Mouse (Mus musculus): Measurements from ENCODE around the gene Twf1. TPM values are rescaled to one million over a fixed set of nuclear protein-coding genes. Genes with fewer than 3 reads are reported as not detected.

The Twf1 gene
- polyA plus RNA-seq, 1 experiment, result 13.8 TPM

DNA sequence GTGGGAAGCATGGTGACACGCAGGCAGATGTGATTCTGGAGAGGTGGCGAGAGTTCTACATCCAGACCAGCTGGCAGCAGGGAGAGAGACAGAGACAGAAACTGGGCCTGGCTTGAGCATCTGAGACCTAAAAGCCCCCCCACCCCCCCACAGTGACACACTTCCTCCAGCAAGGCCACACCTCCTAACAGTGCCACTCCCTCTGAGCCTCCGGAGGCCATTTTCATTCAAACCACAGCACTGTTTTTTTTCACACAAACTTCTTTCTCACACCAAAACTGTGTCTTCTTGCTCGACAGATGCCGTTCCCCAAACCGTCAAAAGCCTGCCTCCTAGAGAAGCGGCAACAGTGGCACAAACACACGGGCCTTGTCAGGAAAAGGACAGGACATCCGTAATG is 36.2 kb downstream of the Twf1 start:
- peaks cover 95% of the 10 kb centered on the region for H3K36me3 ChIP-seq (replicated peaks; ENCODE audit: low read length)
- peaks cover 27% of the 10 kb centered on the region for H3K9me3 ChIP-seq
- 0 out of 2 replicates have a peak, but pooled peaks cover 3% of the 10 kb centered on the region for H3K4me1 ChIP-seq
- H3K4me3 ChIP-seq (replicated peaks), result no peak overlapping the region
- TF ChIP-seq GATA1 (IDR thresholded peaks at IDR 0.05; ENCODE audit: borderline replicate concordance, low read length) (no peak), FLI1 (IDR thresholded peaks at IDR 0.05; ENCODE audit: low read length) (no peak)
- no peaks in the 10 kb centered on the region for H3K27me3 ChIP-seq (replicated peaks)

- Histone ChIP-seq H3K27me3 (replicated peaks) (no peaks in the 10 kb centered on the region), H3K36me3 (replicated peaks; ENCODE audit: low read length) (peaks cover 58% of the 10 kb centered on the region), H3K9me3 (peaks cover 13% of the 10 kb centered on the region), H3K4me3 (replicated peaks) (peak overlapping the region; percentile 54), H3K4me1 (peaks cover 25% of the 10 kb centered on the region)
- TF ChIP-seq FLI1 (IDR thresholded peaks at IDR 0.05; ENCODE audit: low read length) (no peak), GATA1 (IDR thresholded peaks at IDR 0.05; ENCODE audit: borderline replicate concordance, low read length) (no peak)
Measured at GRCm38 (mm10) chr15:94544844-94545243, 44.8 kb downstream of the Twf1 start.

GRCm38 (mm10) chr15:94544052-94544636 is 45.5 kb downstream of the Twf1 start:
- Histone ChIP-seq H3K9me3 (peaks cover 7% of the 10 kb centered on the region), H3K36me3 (replicated peaks; ENCODE audit: low read length) (peaks cover 57% of the 10 kb centered on the region), H3K27me3 (replicated peaks) (no peaks in the 10 kb centered on the region), H3K4me3 (replicated peaks) (peak overlapping the region; percentile 100), H3K4me1 (peaks cover 28% of the 10 kb centered on the region)
- TF ChIP-seq GATA1 (IDR thresholded peaks at IDR 0.05; ENCODE audit: borderline replicate concordance, low read length) (no peak), FLI1 (IDR thresholded peaks at IDR 0.05; ENCODE audit: low read length) (no peak)

GRCm38 (mm10) chr15:94543409-94544051 is 46.2 kb downstream of the Twf1 start, which contains the start of the genes Pus7l and Irak4:
Gene Pus7l, minus strand, starts transcription at chr15:94543547.
Gene Irak4, plus strand, starts transcription at chr15:94543643.
- Histone ChIP-seq H3K4me3 (replicated peaks) (peak within 1 kb of the TSS; percentile 100), H3K36me3 (replicated peaks; ENCODE audit: low read length) (peaks cover 57% of the 10 kb centered on the region), H3K27me3 (replicated peaks) (no peaks in the 10 kb centered on the region), H3K9me3 (0 out of 2 replicates have a peak, but pooled peaks cover 4% of the 10 kb centered on the region), H3K4me1 (peaks cover 31% of the 10 kb centered on the region)
- TF ChIP-seq FLI1 (IDR thresholded peaks at IDR 0.05; ENCODE audit: low read length) (no peak), GATA1 (IDR thresholded peaks at IDR 0.05; ENCODE audit: borderline replicate concordance, low read length) (peak; percentile 62; the same call in 1 of the 3 replicates)

- H3K4me3 ChIP-seq (replicated peaks), result peak overlapping the region; percentile 100
- TF ChIP-seq FLI1 (IDR thresholded peaks at IDR 0.05; ENCODE audit: low read length) (no peak), GATA1 (IDR thresholded peaks at IDR 0.05; ENCODE audit: borderline replicate concordance, low read length) (no peak)
- H3K36me3 ChIP-seq (replicated peaks; ENCODE audit: low read length), result peaks cover 55% of the 10 kb centered on the region
- peaks cover 9% of the 10 kb centered on the region; the same call in 1 of the 2 replicates for H3K9me3 ChIP-seq
- H3K27me3 ChIP-seq (replicated peaks), result no peaks in the 10 kb centered on the region
- peaks cover 34% of the 10 kb centered on the region for H3K4me1 ChIP-seq
Measured at GRCm38 (mm10) chr15:94542567-94543408, 46.9 kb downstream of the Twf1 start.

DNA sequence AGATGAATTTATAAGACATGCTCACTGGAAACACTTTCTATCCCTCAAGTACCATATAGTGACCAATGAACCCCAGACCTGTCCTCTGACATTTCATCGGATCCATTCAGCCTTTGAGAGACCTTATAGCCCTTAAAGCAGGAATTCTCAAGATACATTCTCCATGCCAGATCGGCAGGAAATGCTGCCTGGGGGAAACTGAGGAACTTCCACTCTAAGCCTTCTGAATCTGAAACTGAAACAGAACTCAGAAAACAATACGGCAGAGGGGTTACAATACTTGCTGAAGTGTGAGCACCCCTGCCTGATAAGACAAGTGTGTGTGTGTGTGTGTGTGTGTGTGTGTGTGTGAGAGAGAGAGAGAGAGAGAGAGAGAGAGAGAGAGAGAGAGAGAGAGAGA is 50.4 kb downstream of the Twf1 start:
- TF ChIP-seq FLI1 (IDR thresholded peaks at IDR 0.05; ENCODE audit: low read length), result no peak
- no peaks in the 10 kb centered on the region for H3K27me3 ChIP-seq (replicated peaks)
- no peak overlapping the region for H3K4me3 ChIP-seq (replicated peaks)

DNA sequence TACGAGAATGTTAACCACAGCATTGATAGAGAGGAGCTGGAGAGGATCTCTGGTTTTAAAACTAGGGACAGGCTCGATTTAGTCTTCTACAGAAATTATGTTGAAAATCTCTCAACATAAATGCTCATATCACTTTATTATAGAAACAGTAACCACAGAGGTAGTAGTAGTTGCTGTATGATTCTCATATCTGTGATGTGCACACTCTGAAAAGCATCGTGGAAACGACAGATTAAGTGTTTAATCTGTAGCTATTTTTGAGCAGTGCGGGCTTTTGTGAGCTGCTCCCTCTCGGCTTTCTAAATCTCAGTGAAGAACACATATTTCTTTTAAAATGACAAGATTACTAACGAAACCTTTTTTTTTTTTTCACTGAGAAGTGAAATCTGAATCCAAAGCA is 54.2 kb downstream of the Twf1 start:
- Histone ChIP-seq H3K4me1 (peaks cover 9% of the 10 kb centered on the region; the same call in 1 of the 2 replicates), H3K9me3 (peaks cover 9% of the 10 kb centered on the region; the same call in 1 of the 2 replicates), H3K36me3 (replicated peaks; ENCODE audit: low read length) (peaks cover 78% of the 10 kb centered on the region), H3K4me3 (replicated peaks) (no peak overlapping the region), H3K27me3 (replicated peaks) (no peaks in the 10 kb centered on the region)
- TF ChIP-seq GATA1 (IDR thresholded peaks at IDR 0.05; ENCODE audit: borderline replicate concordance, low read length), result no peak
- TF ChIP-seq FLI1 (IDR thresholded peaks at IDR 0.05; ENCODE audit: low read length), result no peak

More for the DNA sequence above, 50.4 kb downstream of the Twf1 start:
- Histone ChIP-seq H3K36me3 (replicated peaks; ENCODE audit: low read length) (peaks cover 49% of the 10 kb centered on the region), H3K4me1 (peaks cover 20% of the 10 kb centered on the region), H3K9me3 (peaks cover 9% of the 10 kb centered on the region; the same call in 1 of the 2 replicates)

DNA sequence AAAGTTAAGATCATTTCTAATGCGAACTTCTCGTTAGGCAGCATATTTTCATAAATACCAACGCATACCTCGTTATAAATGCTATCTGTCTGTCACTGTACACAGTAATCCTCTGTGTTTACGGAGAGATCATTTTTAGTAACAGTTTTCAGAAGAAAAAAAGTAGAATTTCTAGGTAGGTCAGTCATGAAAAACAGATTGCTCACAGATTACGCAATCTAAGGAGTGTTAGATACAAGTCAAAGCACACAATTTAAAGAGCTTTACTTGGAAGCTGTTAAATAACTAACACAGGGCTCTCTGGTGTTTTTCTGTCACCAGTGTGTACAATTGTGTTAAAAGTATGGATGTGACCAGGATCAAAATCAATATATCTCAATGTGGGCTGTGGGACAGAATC is 56.7 kb downstream of the Twf1 start:
- no peak overlapping the region for H3K4me3 ChIP-seq (replicated peaks)
- H3K27me3 ChIP-seq (replicated peaks), result no peaks in the 10 kb centered on the region
- no peaks in the 10 kb centered on the region for H3K4me1 ChIP-seq
- H3K36me3 ChIP-seq (replicated peaks; ENCODE audit: low read length), result peaks cover 78% of the 10 kb centered on the region
- 0 out of 2 replicates have a peak, but pooled peaks cover under 1% of the 10 kb centered on the region for H3K9me3 ChIP-seq
- TF ChIP-seq FLI1 (IDR thresholded peaks at IDR 0.05; ENCODE audit: low read length), result no peak
- no peak for TF ChIP-seq GATA1 (IDR thresholded peaks at IDR 0.05; ENCODE audit: borderline replicate concordance, low read length)

- no peaks in the 10 kb centered on the region for H3K9me3 ChIP-seq
- H3K4me3 ChIP-seq (replicated peaks), result no peak overlapping the region
- peaks cover 83% of the 10 kb centered on the region for H3K36me3 ChIP-seq (replicated peaks; ENCODE audit: low read length)
- no peaks in the 10 kb centered on the region for H3K4me1 ChIP-seq
- TF ChIP-seq FLI1 (IDR thresholded peaks at IDR 0.05; ENCODE audit: low read length), result no peak
- TF ChIP-seq GATA1 (IDR thresholded peaks at IDR 0.05; ENCODE audit: borderline replicate concordance, low read length), result no peak
- H3K27me3 ChIP-seq (replicated peaks), result no peaks in the 10 kb centered on the region
Measured at GRCm38 (mm10) chr15:94532306-94532705, 57.4 kb downstream of the Twf1 start.
